Mouse (Mus musculus): Measurements from ENCODE around the gene Kirrel3. TPM values are rescaled to one million over a fixed set of nuclear protein-coding genes. Genes with fewer than 3 reads are reported as not detected.

The Kirrel3 gene
- polyA plus RNA-seq, 1 experiment from 2014 or later: 1.0 TPM

DNA sequence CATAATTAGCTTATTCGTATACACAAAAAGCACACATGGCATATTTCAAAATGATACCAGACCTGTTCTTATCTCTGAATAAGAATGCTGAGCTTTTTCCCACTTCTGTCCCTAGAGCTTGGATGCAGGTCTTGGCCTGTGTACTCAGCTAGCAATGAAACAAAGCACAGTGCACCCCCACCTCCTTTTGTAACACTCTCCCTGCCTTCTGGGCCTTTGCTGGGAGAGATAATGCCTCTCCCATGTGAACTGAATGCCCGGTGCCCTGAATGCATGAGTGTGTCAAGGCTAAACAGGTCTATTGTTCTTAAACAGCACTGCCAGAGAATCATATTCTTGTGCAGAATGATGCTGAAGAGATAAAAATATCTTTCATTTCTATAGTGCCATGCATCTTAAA is 2.5 kb upstream of the Kirrel3 start:
- Histone ChIP-seq H3K4me3 (no peak overlapping the region), H3K27ac (no peak overlapping the region), H3K27me3 (ENCODE audit: insufficient read depth, poor library complexity, severe bottlenecking) (peaks cover 49% of the 10 kb centered on the region), H3K9me3 (no peaks in the 10 kb centered on the region), H3K36me3 (no peaks in the 10 kb centered on the region), H3K4me1 (peaks cover 14% of the 10 kb centered on the region)
- no peak for DNase-seq (ENCODE audit: low spot score)
- 57% methylated on average over 2 of the region's 2 CpGs for WGBS

DNA sequence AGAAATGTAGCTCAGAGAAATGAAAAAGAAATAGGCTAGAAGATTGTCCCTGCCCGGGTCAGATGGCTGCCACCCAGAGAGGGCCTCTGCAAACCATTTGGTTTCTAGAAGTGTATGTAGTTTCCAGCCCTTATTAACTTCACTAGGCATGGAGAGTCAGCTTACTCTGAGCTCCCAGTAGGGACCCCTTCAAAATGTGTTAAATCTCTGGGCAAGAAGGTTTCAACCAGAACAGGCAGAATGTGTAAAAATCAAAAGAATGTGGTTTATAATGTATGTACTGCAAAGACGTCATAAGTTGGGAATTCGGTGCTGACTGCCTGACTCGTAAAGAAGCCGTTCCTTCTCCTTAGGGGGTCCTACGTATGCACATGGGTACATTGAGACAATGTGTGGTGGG is 1.0 kb upstream of the Kirrel3 start:
- 57% methylated on average over 6 of the region's 6 CpGs for WGBS
- DNase-seq (ENCODE audit: low spot score): no peak
- Histone ChIP-seq H3K36me3 (no peaks in the 10 kb centered on the region), H3K27ac (no peak overlapping the region), H3K27me3 (ENCODE audit: insufficient read depth, poor library complexity, severe bottlenecking) (peaks cover 59% of the 10 kb centered on the region), H3K4me1 (peaks cover 19% of the 10 kb centered on the region), H3K4me3 (no peak overlapping the region), H3K9me3 (no peaks in the 10 kb centered on the region)

DNA sequence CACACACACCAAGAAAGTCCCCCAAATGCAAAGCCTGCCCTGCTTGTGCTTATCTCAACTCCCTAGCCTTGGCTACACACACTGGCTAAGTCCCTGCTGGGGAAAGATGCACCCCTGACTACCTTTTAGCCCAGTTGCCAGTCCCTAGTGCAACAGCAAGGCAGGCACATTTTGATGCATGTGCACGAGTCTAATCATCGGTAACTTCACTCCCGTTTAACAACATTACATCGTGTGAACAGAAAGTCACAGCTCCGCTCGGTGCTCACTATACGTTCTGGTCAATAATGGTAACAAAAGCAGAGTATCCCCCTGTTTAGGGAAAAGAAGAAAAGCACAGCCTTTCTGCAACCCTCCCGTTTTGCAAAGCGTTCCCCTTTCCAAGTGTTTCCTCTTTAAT is 2.6 kb downstream of the Kirrel3 start:
- DNase-seq (ENCODE audit: low spot score): no peak
- no peaks in the 10 kb centered on the region for H3K9me3 ChIP-seq
- H3K27me3 ChIP-seq (ENCODE audit: insufficient read depth, poor library complexity, severe bottlenecking): peaks cover 93% of the 10 kb centered on the region
- peaks cover 19% of the 10 kb centered on the region for H3K4me1 ChIP-seq
- under 1% methylated on average over 9 of the region's 9 CpGs for WGBS
- peak overlapping the region; percentile 69 for H3K4me3 ChIP-seq
- no peaks in the 10 kb centered on the region for H3K36me3 ChIP-seq
- H3K27ac ChIP-seq: no peak overlapping the region

- Histone ChIP-seq H3K27ac (no peak overlapping the region), H3K9me3 (no peaks in the 10 kb centered on the region), H3K4me1 (peaks cover 19% of the 10 kb centered on the region), H3K27me3 (ENCODE audit: insufficient read depth, poor library complexity, severe bottlenecking) (peaks cover 94% of the 10 kb centered on the region), H3K36me3 (no peaks in the 10 kb centered on the region), H3K4me3 (peak overlapping the region; percentile 69)
- under 1% methylated on average over 53 of the region's 53 CpGs for whole genome bisulfite sequencing
- DNase-seq (ENCODE audit: low spot score): peak; percentile 81
Measured at GRCm38 (mm10) chr9:34488700-34489315, 3.1 kb downstream of the Kirrel3 start.

GRCm38 (mm10) chr9:34489316-34489710 is 3.6 kb downstream of the Kirrel3 start:
- H3K27ac ChIP-seq: no peak overlapping the region
- H3K4me1 ChIP-seq: peaks cover 19% of the 10 kb centered on the region
- H3K4me3 ChIP-seq: peak overlapping the region; percentile 69
- no peak for DNase-seq (ENCODE audit: low spot score)
- H3K36me3 ChIP-seq: no peaks in the 10 kb centered on the region
- 1% methylated on average over 13 of the region's 13 CpGs for WGBS
- H3K9me3 ChIP-seq: no peaks in the 10 kb centered on the region
- peaks cover 93% of the 10 kb centered on the region for H3K27me3 ChIP-seq (ENCODE audit: insufficient read depth, poor library complexity, severe bottlenecking)

- WGBS: 21% methylated on average over 5 of the region's 5 CpGs
- no peaks in the 10 kb centered on the region for H3K9me3 ChIP-seq
- no peak overlapping the region for H3K27ac ChIP-seq
- DNase-seq (ENCODE audit: low spot score): no peak
- H3K27me3 ChIP-seq (ENCODE audit: insufficient read depth, poor library complexity, severe bottlenecking): peaks cover 92% of the 10 kb centered on the region
- peaks cover 19% of the 10 kb centered on the region for H3K4me1 ChIP-seq
- H3K36me3 ChIP-seq: no peaks in the 10 kb centered on the region
- peak overlapping the region; percentile 69 for H3K4me3 ChIP-seq
Measured at GRCm38 (mm10) chr9:34489760-34490159, 4.1 kb downstream of the Kirrel3 start.

DNA sequence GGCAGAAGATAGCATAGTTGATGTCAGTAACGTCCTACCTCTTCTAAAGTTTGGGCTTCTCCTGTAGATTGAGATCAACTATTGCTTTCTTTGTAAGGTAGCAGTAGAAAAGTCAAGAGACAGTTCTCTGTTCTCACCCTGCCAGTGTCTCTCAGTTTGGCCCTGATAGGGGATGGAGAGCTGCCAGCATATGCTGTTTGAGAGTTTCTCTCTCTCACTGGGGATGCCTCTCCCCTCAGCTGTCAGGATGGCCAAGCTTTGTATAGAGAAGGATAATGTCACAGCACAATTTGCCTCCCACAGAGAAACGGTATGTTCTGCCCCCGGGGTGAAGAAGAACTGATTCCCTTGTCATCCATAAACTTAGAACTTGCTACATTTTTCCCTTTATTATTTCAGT is 6.4 kb downstream of the Kirrel3 start:
- peaks cover 88% of the 10 kb centered on the region for H3K27me3 ChIP-seq (ENCODE audit: insufficient read depth, poor library complexity, severe bottlenecking)
- H3K4me3 ChIP-seq: no peak overlapping the region

GRCm38 (mm10) chr9:34493571-34493970 is 7.9 kb downstream of the Kirrel3 start:
- H3K4me3 ChIP-seq: no peak overlapping the region
- H3K9me3 ChIP-seq: no peaks in the 10 kb centered on the region
- no peak overlapping the region for H3K27ac ChIP-seq
- no peak for DNase-seq (ENCODE audit: low spot score)
- no peaks in the 10 kb centered on the region for H3K36me3 ChIP-seq
- 0 out of 2 replicates have a peak, but pooled peaks cover 4% of the 10 kb centered on the region for H3K4me1 ChIP-seq
- peaks cover 88% of the 10 kb centered on the region for H3K27me3 ChIP-seq (ENCODE audit: insufficient read depth, poor library complexity, severe bottlenecking)
- WGBS: 44% methylated on average over 2 of the region's 2 CpGs

More for the DNA sequence above, 6.4 kb downstream of the Kirrel3 start:
- no peaks in the 10 kb centered on the region for H3K9me3 ChIP-seq
- H3K4me1 ChIP-seq: peaks cover 7% of the 10 kb centered on the region; the same call in 1 of the 2 replicates
- H3K27ac ChIP-seq: no peak overlapping the region
- H3K36me3 ChIP-seq: no peaks in the 10 kb centered on the region
- WGBS: 45% methylated on average over 3 of the region's 3 CpGs
- no peak for DNase-seq (ENCODE audit: low spot score)

DNA sequence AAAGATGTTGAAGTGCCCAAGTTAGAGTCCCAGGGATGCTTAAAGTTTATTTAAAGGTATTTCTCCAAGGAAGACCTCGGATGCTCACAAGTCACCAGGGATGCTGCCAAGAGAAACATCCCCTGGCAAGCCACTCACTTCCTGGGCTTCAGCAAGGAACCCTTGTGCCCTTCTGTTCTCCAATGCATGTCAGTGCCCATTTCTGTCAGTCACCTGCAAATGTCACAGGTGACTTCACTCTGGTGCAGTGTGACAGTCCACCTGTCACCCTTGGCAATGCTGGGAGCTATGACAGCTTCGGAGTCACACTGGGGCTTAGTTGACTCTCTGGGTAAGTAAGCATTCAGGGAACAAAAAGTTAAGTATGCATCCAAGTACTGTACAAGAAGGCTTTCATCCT is 12.4 kb downstream of the Kirrel3 start:
- no peak for DNase-seq (ENCODE audit: low spot score)
- H3K27me3 ChIP-seq (ENCODE audit: insufficient read depth, poor library complexity, severe bottlenecking): peaks cover 60% of the 10 kb centered on the region
- no peak overlapping the region for H3K27ac ChIP-seq
- 79% methylated on average over 2 of the region's 2 CpGs for WGBS
- no peaks in the 10 kb centered on the region for H3K9me3 ChIP-seq
- H3K36me3 ChIP-seq: no peaks in the 10 kb centered on the region
- H3K4me3 ChIP-seq: no peak overlapping the region
- no peaks in the 10 kb centered on the region for H3K4me1 ChIP-seq

DNA sequence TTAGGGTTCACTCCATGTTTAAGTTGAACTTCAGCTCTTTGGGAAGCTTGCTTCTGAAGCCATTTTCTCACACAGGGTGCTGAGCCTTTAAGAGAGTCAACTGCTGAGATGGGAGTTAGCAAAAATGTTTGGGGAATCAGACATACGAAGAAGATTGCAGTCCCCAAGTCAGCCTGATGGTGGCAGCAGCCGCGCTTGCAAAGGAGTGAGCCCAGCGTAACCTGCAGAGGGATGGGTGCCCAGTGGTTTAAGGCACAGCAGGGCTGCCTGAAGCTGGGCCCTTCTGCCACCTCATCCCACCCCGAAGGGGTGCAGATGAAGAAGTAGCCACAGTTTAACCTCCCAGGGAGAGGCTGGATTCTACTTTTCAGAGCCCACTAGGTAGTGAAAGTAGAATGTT is 13.0 kb downstream of the Kirrel3 start:
- H3K4me1 ChIP-seq: no peaks in the 10 kb centered on the region
- H3K36me3 ChIP-seq: no peaks in the 10 kb centered on the region
- WGBS: 3% methylated on average over 5 of the region's 5 CpGs
- peaks cover 55% of the 10 kb centered on the region for H3K27me3 ChIP-seq (ENCODE audit: insufficient read depth, poor library complexity, severe bottlenecking)
- H3K27ac ChIP-seq: no peak overlapping the region
- H3K9me3 ChIP-seq: no peaks in the 10 kb centered on the region
- peak; percentile 80 for DNase-seq (ENCODE audit: low spot score)
- H3K4me3 ChIP-seq: no peak overlapping the region

GRCm38 (mm10) chr9:34507164-34507563 is 21.5 kb downstream of the Kirrel3 start:
- H3K4me1 ChIP-seq: no peaks in the 10 kb centered on the region
- H3K4me3 ChIP-seq: no peak overlapping the region
- no peak overlapping the region for H3K27ac ChIP-seq
- H3K9me3 ChIP-seq: no peaks in the 10 kb centered on the region
- no peaks in the 10 kb centered on the region for H3K36me3 ChIP-seq
- DNase-seq (ENCODE audit: low spot score): no peak
- 83% methylated on average over 2 of the region's 2 CpGs for WGBS
- no peaks in the 10 kb centered on the region for H3K27me3 ChIP-seq (ENCODE audit: insufficient read depth, poor library complexity, severe bottlenecking)

DNA sequence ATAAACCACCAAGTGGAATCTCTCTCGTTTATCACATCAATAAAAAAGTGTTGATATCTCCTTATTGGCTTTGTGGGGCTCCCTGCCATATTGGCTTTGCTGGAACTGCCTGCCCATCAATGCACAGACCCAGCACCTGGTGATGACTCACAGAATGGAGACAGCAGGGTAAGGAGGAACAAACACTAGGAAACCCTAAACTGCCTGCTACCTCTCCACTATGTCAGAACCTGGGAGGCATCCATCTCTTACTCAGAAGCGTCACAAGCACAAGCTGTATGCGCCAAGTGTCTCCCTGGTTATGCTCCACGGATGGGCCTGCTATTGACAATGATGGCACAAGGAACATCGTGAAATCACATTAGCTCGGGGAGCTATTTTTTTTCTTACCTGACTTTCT is 33.2 kb downstream of the Kirrel3 start:
- DNase-seq (ENCODE audit: low spot score): no peak
- no peaks in the 10 kb centered on the region for H3K36me3 ChIP-seq
- no peaks in the 10 kb centered on the region for H3K9me3 ChIP-seq
- 71% methylated on average over 6 of the region's 6 CpGs for WGBS
- no peak overlapping the region for H3K4me3 ChIP-seq
- H3K27ac ChIP-seq: no peak overlapping the region
- H3K27me3 ChIP-seq (ENCODE audit: insufficient read depth, poor library complexity, severe bottlenecking): no peaks in the 10 kb centered on the region
- H3K4me1 ChIP-seq: no peaks in the 10 kb centered on the region

DNA sequence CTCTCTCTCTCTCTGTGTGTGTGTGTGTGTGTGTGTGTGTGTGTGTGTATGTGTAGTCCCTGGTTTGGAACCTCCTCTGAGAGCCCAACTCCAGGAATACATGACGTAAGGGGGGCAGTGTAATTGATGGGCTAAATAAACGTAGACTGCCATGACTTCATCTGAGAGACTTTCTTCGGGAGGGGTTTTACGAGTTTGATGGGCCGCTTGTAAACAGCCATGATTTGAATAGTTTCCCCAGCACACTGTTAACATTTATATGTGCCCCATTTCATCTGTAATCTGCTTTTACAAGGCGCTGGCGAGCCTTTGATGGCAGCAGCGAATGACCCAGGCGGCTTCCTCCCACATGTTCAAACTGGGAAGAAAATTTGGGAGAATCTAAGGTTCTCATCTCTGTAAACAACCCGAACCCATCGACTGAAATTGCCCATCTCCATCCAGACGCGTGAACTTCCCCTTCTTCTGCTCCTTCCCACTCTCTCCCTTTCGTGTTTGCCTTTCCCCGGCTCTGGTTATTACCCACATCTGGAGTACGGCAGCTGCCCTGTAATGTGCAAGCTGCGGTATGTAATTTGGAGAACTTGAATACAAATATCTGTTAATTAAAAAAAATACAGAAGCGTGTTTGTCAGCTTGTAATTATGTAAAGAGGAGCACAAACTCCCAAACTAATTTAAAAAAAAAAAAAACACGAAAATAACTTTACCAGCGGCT is 34.7 kb downstream of the Kirrel3 start:
- H3K27ac ChIP-seq: no peak overlapping the region
- DNase-seq (ENCODE audit: low spot score): no peak
- H3K27me3 ChIP-seq (ENCODE audit: insufficient read depth, poor library complexity, severe bottlenecking): no peaks in the 10 kb centered on the region
- WGBS: 83% methylated on average over 20 of the region's 20 CpGs
- H3K9me3 ChIP-seq: no peaks in the 10 kb centered on the region
- no peaks in the 10 kb centered on the region for H3K4me1 ChIP-seq
- H3K36me3 ChIP-seq: no peaks in the 10 kb centered on the region
- H3K4me3 ChIP-seq: no peak overlapping the region
